Mouse (Mus musculus) stomach, postnatal 0 days (tissue): Measurements from ENCODE around the gene Plekhg3. TPM values are rescaled to one million over a fixed set of nuclear protein-coding genes. Genes with fewer than 3 reads are reported as not detected.

ENCODE experiments used
- ATAC-seq: fragments of 200-750 bp; cut with Nextera tagmentation; 2 replicates; pipeline ENCODE4 v1.8.0; 2017; ENCODE audit not compliant: low FRiP score, low TSS enrichment
- DNase-seq: peaks from one replicate; pipeline ENCODE4 v3.0.0-alpha.2; 2016; ENCODE audit warnings: low spot score
- H3K27ac ChIP-seq: fragments of 300-500 bp; sonication (generic); replicated peaks from 2 replicates; pipeline ENCODE4 v1.5.1; 2014; ENCODE audit warnings: mild to moderate bottlenecking, control low read depth
- H3K27me3 ChIP-seq: fragments of 300-500 bp; sonication (generic); 2 replicates; pipeline ENCODE4 v1.6.1; 2014; ENCODE audit warnings: low read length; ENCODE audit not compliant: control insufficient read depth, insufficient read depth
- H3K36me3 ChIP-seq: fragments of 300-500 bp; sonication (generic); 2 replicates; pipeline ENCODE4 v1.6.1; 2014; ENCODE audit warnings: low read length, mixed read lengths; ENCODE audit not compliant: control insufficient read depth, insufficient read depth
- H3K4me1 ChIP-seq: fragments of 300-500 bp; sonication (generic); replicated peaks from 2 replicates; pipeline ENCODE4 v1.6.1; 2014; ENCODE audit warnings: antibody characterized with exemption; ENCODE audit not compliant: control insufficient read depth, insufficient read depth
- H3K4me2 ChIP-seq: fragments of 300-500 bp; sonication (generic); replicated peaks from 2 replicates; pipeline ENCODE4 v1.6.1; 2014; ENCODE audit warnings: low read depth, mild to moderate bottlenecking, control low read depth, moderate library complexity
- H3K4me3 ChIP-seq: fragments of 300-500 bp; sonication (generic); 2 replicates; pipeline ENCODE4 v1.5.1; 2014; ENCODE audit warnings: low read depth, low read length, control low read depth
- H3K9ac ChIP-seq: fragments of 300-500 bp; sonication (generic); 2 replicates; pipeline ENCODE4 v1.6.1; 2014; ENCODE audit warnings: mild to moderate bottlenecking, low read length, control low read depth, mixed read lengths
- H3K9me3 ChIP-seq: fragments of 300-500 bp; sonication (generic); 2 replicates; pipeline ENCODE4 v1.6.1; 2016; ENCODE audit warnings: low read length; ENCODE audit not compliant: control insufficient read depth
- CTCF ChIP-seq: IDR thresholded peaks from 2 replicates; pipeline ENCODE4 v1.5.1; 2016; ENCODE audit warnings: antibody characterized with exemption, low read depth, mild to moderate bottlenecking, moderate library complexity
- EP300 ChIP-seq: optimal IDR thresholded peaks from 2 replicates; pipeline ENCODE3; 2016; ENCODE audit warnings: antibody characterized with exemption
- WGBS: fragments of 180-500 bp; shearing (Covaris S2); extraction: QIAGEN DNeasy Blood & Tissue Kit; methylation state at CpG from one replicate; pipeline ENCODE4 v1.1.7; 2014; 5-methylcytosine and 5-hydroxymethylcytosine counted together
- polyA plus RNA-seq: library from polyadenylated mRNA; unstranded; fragments of >200 nt; fragmentation: Nextera tagmentation; extraction: Ambion mirVana; gene quantifications from 2 replicates; pipeline ENCODE4 v1.2.1, GENCODE M21; 2015

Gene Plekhg3
- polyA plus RNA-seq, 1 experiment from 2014 or later, result 5.7 TPM

- H3K27me3 ChIP-seq, result no peaks in the 10 kb centered on the region
- no peaks in the 10 kb centered on the region for H3K4me1 ChIP-seq
- DNase-seq (no peak), ATAC-seq (no peak)
- 92% methylated on average over 9 of the region's 9 CpGs for WGBS
- no peaks in the 10 kb centered on the region for H3K9me3 ChIP-seq
- TF ChIP-seq EP300 (no peak), CTCF (no peak)
- H3K4me3 ChIP-seq, result no peak overlapping the region
- no peak overlapping the region for H3K9ac ChIP-seq
- peaks cover 43% of the 10 kb centered on the region for H3K36me3 ChIP-seq
- no peak overlapping the region for H3K4me2 ChIP-seq
- H3K27ac ChIP-seq, result no peak overlapping the region
These were observed 45.4 kb downstream of the Plekhg3 start for GRCm38 (mm10) chr12:76576061-76576460.

GRCm38 (mm10) chr12:76576806-76577205 lies 46.1 kb downstream of the Plekhg3 start:
- no peak for DNase-seq
- no peak for TF ChIP-seq CTCF
- no peak for TF ChIP-seq EP300
- ATAC-seq, result no peak
- H3K27me3 ChIP-seq, result no peaks in the 10 kb centered on the region
- no peak overlapping the region for H3K4me3 ChIP-seq
- H3K36me3 ChIP-seq, result peaks cover 39% of the 10 kb centered on the region
- whole genome bisulfite sequencing, result 95% methylated on average over 8 of the region's 8 CpGs
- H3K4me1 ChIP-seq, result no peaks in the 10 kb centered on the region
- H3K27ac ChIP-seq, result no peak overlapping the region
- H3K4me2 ChIP-seq, result no peak overlapping the region
- H3K9me3 ChIP-seq, result no peaks in the 10 kb centered on the region
- H3K9ac ChIP-seq, result no peak overlapping the region

GRCm38 (mm10) chr12:76577858-76578257 lies 47.2 kb downstream of the Plekhg3 start:
- no peak overlapping the region for H3K27ac ChIP-seq
- peaks cover 31% of the 10 kb centered on the region for H3K36me3 ChIP-seq
- H3K27me3 ChIP-seq, result no peaks in the 10 kb centered on the region
- 80% methylated on average over 16 of the region's 16 CpGs for WGBS
- H3K9ac ChIP-seq, result no peak overlapping the region
- ATAC-seq (no peak), DNase-seq (no peak)
- no peak overlapping the region for H3K4me3 ChIP-seq
- no peaks in the 10 kb centered on the region for H3K9me3 ChIP-seq
- no peak overlapping the region for H3K4me2 ChIP-seq
- H3K4me1 ChIP-seq, result no peaks in the 10 kb centered on the region
- TF ChIP-seq EP300 (no peak), CTCF (no peak)

GRCm38 (mm10) chr12:76578465-76578864 lies 47.8 kb downstream of the Plekhg3 start:
- Histone ChIP-seq H3K4me3 (no peak overlapping the region), H3K4me2 (no peak overlapping the region), H3K27me3 (no peaks in the 10 kb centered on the region), H3K9ac (no peak overlapping the region), H3K36me3 (peaks cover 31% of the 10 kb centered on the region), H3K9me3 (no peaks in the 10 kb centered on the region), H3K4me1 (no peaks in the 10 kb centered on the region), H3K27ac (no peak overlapping the region)
- WGBS, result 76% methylated on average over 2 of the region's 2 CpGs
- DNase-seq (no peak), ATAC-seq (0 out of 2 replicates have a peak, but pooled peaks have one; percentile 16)
- TF ChIP-seq CTCF, result no peak
- no peak for TF ChIP-seq EP300

GRCm38 (mm10) chr12:76579806-76580205 lies 49.1 kb downstream of the Plekhg3 start:
- Histone ChIP-seq H3K4me1 (no peaks in the 10 kb centered on the region), H3K9ac (no peak overlapping the region), H3K27me3 (no peaks in the 10 kb centered on the region), H3K9me3 (no peaks in the 10 kb centered on the region), H3K4me2 (no peak overlapping the region), H3K27ac (no peak overlapping the region), H3K36me3 (peaks cover 29% of the 10 kb centered on the region), H3K4me3 (no peak overlapping the region)
- ATAC-seq (no peak), DNase-seq (no peak)
- TF ChIP-seq EP300 (no peak), CTCF (no peak)
- 75% methylated on average over 1 of the region's 1 CpGs for WGBS

GRCm38 (mm10) chr12:76582139-76582538 lies 51.4 kb downstream of the Plekhg3 start:
- no peaks in the 10 kb centered on the region for H3K27me3 ChIP-seq
- WGBS, result 78% methylated on average over 3 of the region's 3 CpGs
- H3K4me3 ChIP-seq, result no peak overlapping the region
- no peak overlapping the region for H3K4me2 ChIP-seq
- H3K9me3 ChIP-seq, result no peaks in the 10 kb centered on the region
- peaks cover 11% of the 10 kb centered on the region for H3K36me3 ChIP-seq
- no peak overlapping the region for H3K27ac ChIP-seq
- no peak for TF ChIP-seq CTCF
- no peak for TF ChIP-seq EP300
- H3K4me1 ChIP-seq, result no peaks in the 10 kb centered on the region
- H3K9ac ChIP-seq, result no peak overlapping the region
- ATAC-seq (no peak), DNase-seq (no peak)
